Mouse (Mus musculus) subcutaneous adipose tissue, adult 2 months (tissue): ENCODE results near the gene Olfr1459. TPM values are rescaled to one million over a fixed set of nuclear protein-coding genes. Genes with fewer than 3 reads are reported as not detected.

Experiments
- polyA plus RNA-seq: library from polyadenylated mRNA; depleted of rRNA; stranded (reverse); fragments of >200 nt; gene quantifications from 2 replicates; pipeline ENCODE4 v1.2.3, GENCODE M21; 2012; ENCODE audit warnings: low replicate concordance; rRNA removed

Gene Olfr1459
- not detected in 2 replicates for polyA plus RNA-seq

DNA sequence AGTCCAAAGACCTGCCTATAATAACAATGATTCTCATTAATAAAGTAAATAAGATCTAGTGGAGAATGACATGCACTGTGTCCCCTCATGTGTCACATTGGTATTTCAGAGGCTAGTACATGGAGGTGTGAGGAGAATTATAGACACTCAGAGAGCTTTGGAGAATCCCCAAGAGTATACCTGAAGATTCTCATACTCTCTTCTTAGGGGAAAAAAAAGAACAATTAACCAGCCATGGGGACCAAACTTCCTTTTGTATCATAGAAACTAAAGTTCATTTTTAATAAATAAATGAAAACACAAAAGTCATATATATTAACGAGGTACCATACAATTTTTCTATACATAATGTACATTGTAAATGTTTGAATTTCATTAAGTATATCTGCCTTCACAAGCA is at the start of gene Olfr1459:
Gene Olfr1459, minus strand, starts transcription at position 101 of the 400 bp plus-strand sequence.

DNA sequence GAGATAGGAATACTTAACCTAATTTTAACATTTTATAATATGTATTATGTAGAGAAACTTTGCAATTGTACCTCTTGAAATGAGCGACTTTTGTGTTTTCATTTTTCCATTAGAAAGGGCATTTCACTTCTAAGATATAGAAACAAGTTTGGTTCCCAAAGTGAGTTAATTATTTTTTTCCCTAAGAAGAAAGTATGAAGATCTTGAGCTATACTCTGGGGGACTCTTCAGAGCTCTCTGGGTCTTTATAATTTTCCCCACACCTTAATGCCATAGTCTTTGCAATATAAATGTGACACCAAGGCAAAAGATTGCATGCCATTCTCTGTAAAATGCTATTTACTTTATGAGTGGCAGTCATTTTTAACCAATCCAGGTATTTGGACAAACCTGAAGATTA is 36.1 kb upstream of the Olfr1459 start, which contains the start of gene Olfr1462:
Gene Olfr1462, plus strand, starts transcription at position 301 of the 400 bp plus-strand sequence.

DNA sequence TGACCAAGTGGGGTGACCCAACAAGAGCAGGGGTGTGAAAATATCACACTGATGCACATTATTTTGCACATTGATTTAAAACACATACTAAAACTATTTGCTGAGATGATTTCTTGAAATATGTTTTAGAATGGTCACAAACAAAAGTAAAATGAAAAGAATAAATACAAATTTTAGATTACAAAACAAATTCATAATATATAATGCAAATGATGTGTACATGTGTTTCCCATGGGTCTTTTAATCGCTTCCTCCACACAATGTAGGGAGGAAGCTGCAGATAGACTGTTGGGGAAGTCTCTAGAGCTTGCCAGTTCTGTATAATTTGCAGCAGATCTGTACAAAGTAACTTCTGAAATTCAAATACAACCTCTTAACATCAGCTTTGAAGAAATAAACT is 13.4 kb upstream of the Olfr1459 start, which contains the start of gene Olfr1461:
Gene Olfr1461, plus strand, starts transcription at position 301 of the 400 bp plus-strand sequence.

DNA sequence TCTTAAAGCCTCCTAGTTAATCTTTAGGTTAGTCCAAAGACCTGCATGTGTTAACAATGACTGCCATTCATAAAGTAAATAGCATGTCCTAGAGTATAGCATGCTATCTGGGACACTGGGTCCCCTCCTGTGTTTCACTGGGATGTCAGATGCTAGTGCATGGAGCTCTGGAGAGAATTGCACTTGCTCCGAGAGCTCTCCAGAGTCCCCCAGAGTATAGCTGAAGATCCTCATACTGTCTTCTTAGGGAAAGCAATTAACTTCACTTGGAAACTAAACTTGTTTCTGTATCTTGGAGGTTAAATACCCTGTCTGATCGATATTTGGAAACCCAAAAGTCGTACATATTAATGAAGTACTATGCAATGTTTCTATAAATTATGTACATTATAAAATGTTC is 42.7 kb downstream of the Olfr1459 start, which contains the start of gene Olfr1458:
Gene Olfr1458, minus strand, starts transcription at position 101 of the 400 bp plus-strand sequence.

DNA sequence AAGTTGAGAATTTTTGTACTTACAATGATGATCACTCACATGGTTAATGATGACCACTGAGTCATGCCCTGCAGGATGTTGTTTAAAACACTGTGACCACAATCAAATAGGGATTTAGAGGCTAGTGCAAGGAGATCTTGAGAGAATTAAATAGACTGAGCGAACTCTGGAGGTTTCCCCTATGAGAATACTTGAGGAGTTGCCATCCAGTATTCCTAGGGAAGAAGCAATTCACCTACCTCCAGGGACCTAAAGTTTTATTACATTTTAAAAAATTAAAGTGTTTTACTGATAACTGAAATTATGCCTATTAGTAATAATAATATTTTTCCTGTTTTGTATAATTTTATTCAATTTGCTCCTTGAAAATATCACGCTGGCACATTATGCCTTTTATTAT is 51.6 kb downstream of the Olfr1459 start, which contains the start of gene Olfr1457:
Gene Olfr1457, minus strand, starts transcription at position 101 of the 400 bp plus-strand sequence.

Other genes with a start within 250 kb of the Olfr1459 start
- not detected in 2 replicates for gene Olfr1447, start 245.8 kb downstream of the Olfr1459 start, polyA plus RNA-seq
- not detected in 2 replicates for gene Olfr1448, start 225.1 kb downstream of the Olfr1459 start, polyA plus RNA-seq
- gene Olfr1449, start 218.7 kb downstream of the Olfr1459 start, polyA plus RNA-seq: not detected in 2 replicates
- not detected in 2 replicates for gene Olfr1450, start 199.3 kb downstream of the Olfr1459 start, polyA plus RNA-seq
- not detected in 2 replicates for gene Olfr1451, start 154.5 kb downstream of the Olfr1459 start, polyA plus RNA-seq
- not detected in 2 replicates for gene Olfr1453, start 121.2 kb downstream of the Olfr1459 start, polyA plus RNA-seq
- gene Olfr1454, start 88.9 kb downstream of the Olfr1459 start, polyA plus RNA-seq: not detected in 2 replicates
- gene Olfr1457, start 51.7 kb downstream of the Olfr1459 start, polyA plus RNA-seq: not detected in 2 replicates
- not detected in 2 replicates for gene Olfr1458, start 42.8 kb downstream of the Olfr1459 start, polyA plus RNA-seq
- not detected in 2 replicates for gene Olfr1461, start 13.5 kb upstream of the Olfr1459 start, polyA plus RNA-seq
- not detected in 2 replicates for gene Olfr1462, start 36.2 kb upstream of the Olfr1459 start, polyA plus RNA-seq
- gene Olfr1463, start 81.8 kb upstream of the Olfr1459 start, polyA plus RNA-seq: not detected in 2 replicates
- not detected in 2 replicates for gene Olfr1465, start 166.0 kb upstream of the Olfr1459 start, polyA plus RNA-seq
- gene Olfr1466, start 189.3 kb upstream of the Olfr1459 start, polyA plus RNA-seq: not detected in 2 replicates
- gene Olfr1467, start 212.7 kb upstream of the Olfr1459 start, polyA plus RNA-seq: not detected in 2 replicates